Mouse (Mus musculus) lung, postnatal 36 days (tissue): ENCODE data around the gene Tnfrsf17.
"Not testable (repeated sequence)": the region's sequence is repeated elsewhere in the genome, so short reads cannot be mapped to it uniquely, and the experiment has no call there.

Source experiments
- DNase-seq: peaks from one replicate; pipeline ENCODE4 v3.0.0; 2022; ENCODE audit warnings: mixed read lengths

Tnfrsf17 gene

DNA sequence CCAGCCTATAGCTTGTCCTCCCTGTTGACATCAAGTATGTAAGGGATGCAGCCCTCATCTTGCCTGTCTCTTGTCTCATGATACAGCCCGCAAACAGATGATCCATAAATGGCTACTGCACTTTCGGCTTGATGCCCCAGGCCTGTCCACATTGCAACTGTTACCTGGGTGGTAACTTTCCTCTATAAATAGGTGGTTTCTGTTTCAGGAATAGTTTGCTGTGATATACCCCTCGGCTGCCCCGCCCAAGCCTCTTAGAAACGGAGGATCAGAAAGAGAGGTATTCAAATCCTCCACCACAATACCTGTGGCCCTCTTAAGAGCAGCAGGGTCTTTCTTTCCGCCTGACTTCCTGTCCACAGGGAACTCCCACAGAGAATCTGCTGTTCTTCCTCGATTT, at the start of gene Tnfrsf17:
Gene Tnfrsf17 (plus strand): TSS at position 301 of the 400 bp plus-strand sequence.
- no peak for DNase-seq

DNA sequence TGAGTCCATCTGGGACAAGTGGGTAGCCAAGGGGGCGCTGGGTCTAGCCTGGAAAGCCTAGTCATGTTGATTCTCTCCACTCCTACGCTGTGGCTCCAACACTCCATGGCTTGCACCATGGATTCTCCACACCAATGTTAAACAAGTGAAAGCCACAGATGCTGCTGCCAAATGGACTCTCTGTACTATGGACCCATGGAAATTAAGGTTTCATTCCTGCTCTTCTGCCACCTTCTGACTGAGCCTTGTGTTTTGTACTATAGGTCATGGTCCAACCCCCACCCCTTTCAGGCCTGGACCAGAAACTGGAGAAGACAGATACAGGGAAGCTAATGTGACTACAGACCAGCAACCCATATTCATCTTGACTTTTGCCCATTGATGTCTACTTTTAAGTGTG, 47.1 kb upstream of the Tnfrsf17 start:
- DNase-seq, result no peak

DNA sequence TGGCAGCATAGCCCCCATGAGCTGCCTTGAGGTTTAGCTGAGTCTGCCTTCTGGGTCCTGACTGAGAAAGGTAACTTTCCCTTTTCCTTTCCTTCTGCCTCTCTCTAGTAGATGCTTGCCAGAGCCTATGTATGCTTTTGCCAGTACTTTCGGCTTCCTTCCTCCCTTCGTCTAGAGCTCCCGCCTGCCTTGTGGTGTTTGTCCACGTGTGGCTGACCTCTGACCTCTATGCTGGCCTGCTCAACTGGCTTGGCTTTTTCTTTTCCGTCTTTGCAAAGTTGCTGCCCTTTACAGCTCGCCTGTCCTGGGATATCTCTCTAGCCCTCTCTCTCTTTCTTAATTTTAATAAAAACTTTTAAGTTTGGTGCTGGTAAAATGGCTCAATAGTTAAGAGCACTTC, 43.8 kb upstream of the Tnfrsf17 start:
- peak; percentile 18 for DNase-seq

DNA sequence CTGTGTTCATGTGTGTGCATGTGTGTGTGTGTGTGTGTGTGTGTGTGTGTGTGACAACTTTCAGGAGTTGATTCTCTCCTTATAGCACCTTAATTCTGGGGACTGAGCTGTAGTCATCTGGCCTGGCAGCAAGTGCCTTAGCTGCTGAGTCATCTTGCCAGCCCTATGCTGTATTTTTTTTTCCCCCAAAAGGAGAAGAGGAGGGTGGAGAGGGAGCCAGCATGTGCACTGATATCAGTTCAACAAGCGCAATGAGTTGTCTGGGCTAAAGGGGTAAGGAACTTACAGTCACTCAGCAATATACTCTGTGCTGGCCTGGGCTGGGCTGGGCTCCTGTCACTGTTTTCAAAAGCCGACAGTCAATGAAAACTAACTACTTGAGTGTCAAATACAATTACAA, 43.0 kb upstream of the Tnfrsf17 start:
- no peak for DNase-seq

DNA sequence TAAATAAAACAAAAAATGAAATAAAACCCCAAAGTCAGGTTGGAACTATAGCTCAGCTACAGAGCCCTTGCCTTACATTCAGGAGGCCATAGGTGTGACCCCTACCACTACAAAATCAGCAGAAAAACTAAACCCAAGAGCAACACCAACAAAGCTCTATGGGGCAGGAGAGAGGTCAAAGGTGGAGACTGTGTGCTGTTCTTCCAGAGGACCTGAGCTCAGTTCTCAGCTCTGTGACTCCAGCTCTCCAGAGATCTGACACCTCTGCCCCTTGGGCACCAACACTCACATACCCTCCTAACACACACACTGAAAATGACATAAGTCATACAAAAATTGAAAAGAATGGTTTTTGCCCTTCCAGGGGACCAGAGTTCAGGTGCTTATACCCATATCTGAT, 42.5 kb upstream of the Tnfrsf17 start:
- no peak for DNase-seq

DNA sequence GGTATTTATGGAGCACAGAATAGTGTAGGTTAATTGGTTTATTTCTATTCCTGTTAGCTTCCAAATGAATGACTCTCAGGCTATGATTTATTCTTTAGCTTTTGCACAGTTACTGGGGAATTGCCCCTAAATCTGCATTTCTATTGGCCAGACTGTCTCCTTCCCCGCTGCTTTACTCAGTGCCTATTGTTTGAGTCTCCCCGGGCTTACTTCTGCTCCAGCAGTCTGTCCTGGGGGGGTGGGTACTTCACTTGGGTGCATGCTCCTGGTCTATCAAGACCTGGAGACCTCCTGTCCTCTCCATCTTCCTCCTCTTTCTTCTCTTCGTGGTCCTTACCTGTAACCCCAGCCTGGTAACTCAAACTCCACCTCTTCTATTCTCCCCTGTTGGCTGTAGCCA, 36.7 kb upstream of the Tnfrsf17 start:
- DNase-seq, result no peak

DNA sequence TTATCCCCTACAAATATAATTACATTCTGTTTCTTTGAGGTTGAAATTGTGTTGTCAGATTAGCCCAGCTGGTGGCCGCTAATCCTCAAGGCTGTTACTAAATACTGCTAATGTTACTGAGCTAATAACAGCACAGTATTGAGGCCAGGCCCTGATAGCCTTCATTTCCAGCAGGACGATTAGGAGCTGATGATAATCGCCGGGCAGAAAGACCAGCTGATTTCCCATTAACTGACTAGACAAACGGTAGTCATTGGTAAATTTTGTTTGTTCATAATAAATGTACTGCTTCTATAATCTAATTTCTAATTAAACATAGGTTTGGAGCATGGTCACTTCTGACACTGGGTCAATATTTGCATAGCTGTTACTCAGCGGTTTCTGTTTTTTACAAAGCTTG, 34.8 kb upstream of the Tnfrsf17 start:
- DNase-seq, result no peak

DNA sequence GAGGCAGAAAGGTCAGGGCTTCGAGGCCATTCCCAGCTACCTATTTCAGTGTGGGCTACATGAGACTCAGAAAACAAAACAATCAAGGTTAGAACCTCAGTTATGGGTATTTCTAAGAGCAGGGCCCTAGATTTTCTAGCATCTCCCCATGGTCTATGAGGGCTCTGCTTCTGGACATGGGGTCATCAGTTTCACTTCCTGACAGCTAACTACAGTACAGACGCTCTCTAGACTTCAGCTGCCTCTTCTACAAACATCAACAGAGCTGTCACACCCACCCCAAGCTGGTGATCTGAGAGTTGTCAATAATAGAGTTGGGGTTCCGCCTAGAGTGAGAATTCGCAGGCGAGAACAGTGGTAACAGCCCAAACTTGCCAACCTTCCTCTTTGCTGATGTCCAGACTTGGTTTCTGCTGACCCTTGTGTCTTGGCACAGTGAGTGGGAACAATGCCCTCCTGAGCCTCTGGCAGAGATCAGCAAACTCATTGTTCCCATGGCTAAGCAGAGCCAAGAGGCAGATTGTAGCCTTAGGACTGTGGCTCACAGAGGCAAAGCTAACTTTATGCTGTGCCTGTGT, 30.9 kb upstream of the Tnfrsf17 start:
- DNase-seq, result no peak

DNA sequence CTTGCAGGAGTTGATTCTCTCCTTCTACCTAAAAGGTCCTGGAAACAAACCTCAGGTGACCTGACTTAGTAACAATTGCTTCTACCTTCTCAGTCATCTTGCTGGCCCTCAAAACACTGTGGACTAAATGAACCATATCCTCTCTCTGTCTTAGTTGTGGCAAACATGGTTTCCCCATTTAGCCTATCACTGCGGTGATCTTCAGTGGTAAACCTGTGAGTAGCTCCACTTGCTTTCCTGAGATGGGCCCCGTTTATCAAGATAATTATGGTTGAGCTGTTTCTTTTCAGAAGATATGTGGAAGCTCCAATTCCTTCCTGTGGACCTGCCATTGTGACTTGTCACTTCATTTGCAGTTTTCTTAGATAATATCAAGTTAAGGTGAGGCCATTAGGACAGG, 28.7 kb upstream of the Tnfrsf17 start:
- DNase-seq, result no peak

DNA sequence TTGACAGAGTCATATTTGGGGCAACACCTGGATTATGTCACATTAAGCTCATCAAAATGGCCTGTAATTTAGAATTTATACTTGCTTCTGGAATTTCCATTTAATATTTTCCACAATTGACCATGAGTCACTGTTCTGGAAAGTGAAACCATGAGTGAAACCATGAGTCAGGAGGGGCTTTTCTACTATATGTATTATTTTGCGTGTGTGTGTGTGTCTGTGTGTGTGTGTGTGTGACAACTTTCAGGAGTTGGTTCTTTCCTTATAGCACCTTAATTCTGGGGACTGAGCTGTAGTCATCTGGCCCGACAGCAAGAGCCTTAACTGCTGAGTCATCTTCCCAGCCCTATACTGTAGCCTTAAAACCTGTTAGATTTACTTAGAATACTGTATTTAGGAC, 27.7 kb upstream of the Tnfrsf17 start:
- DNase-seq, result no peak

DNA sequence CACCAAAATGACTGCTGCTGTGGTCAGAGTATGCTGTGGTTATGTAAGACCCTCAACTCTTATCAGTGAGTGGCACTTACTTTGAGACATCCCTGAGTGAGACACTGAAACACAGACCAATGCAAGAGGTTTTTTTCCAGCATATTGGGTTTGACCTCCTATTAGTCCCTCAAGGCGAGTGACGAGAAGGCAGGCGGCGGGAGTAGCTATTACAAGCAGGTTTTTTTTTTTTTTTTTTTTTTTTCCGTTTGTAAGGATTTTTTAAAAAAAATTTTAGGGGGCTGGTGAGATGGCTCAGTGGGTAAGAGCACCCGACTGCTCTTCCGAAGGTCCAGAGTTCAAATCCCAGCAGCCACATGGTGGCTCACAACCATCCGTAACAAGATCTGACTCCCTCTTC, 24.7 kb upstream of the Tnfrsf17 start:
- DNase-seq, result not testable (repeated sequence)

DNA sequence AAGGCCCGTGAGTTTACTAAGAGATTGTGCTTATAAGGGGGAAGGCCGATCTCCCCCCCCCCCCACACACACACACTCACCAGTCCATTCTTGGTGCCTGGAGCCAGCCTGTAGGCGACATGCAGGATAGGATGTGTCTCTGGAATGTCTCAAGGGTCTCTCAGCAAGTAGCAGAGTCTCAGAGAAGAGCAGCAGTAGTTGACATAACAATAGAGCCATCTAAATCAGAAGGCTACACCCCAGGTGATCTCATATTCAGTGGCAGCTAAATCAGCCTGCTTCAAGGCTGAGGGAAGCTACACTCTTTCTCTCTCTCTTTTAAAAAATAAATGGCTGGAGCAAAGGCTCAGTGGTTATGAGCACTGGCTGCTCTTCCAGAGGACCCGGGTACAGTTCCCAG, 18.0 kb upstream of the Tnfrsf17 start:
- not testable (repeated sequence) for DNase-seq

DNA sequence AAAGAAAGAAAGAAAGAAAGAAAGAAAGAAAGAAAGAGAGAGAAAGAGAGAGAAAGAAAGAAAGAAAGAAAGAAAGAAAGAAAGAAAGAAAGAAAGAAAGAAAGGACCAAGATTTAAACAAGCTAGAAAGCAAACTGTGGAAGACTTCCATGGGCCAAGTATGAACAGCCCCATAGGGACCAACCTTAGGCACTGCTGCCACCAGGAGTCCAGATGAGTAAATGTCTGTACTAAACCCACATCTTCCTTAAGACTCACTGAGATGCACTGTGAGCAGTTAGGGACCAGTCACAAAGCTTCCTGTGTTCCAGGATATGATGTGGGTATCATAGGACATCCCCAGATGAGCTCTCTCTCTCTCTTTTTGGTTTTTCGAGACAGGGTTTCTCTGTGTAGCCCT, 15.9 kb upstream of the Tnfrsf17 start:
- DNase-seq, result peak; percentile 12

DNA sequence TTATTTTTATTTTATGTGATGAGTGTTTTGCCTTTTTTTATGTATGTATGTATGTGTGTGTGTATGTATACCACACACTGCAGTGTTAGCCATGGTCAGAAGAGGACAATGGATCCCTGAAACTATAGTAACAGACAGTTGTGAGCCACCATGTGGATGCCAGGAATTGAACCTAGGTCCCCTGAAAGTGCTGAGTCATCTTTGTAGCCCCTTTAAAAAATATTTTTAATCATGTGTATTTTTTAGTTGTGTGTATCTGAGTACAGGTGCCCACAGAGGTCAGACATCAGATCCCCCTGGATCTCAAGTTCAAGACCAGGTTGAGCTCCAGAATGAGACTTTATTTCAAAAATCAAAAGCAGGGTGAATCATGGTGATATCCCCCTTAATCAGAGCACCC, 9.9 kb upstream of the Tnfrsf17 start:
- DNase-seq, result no peak

DNA sequence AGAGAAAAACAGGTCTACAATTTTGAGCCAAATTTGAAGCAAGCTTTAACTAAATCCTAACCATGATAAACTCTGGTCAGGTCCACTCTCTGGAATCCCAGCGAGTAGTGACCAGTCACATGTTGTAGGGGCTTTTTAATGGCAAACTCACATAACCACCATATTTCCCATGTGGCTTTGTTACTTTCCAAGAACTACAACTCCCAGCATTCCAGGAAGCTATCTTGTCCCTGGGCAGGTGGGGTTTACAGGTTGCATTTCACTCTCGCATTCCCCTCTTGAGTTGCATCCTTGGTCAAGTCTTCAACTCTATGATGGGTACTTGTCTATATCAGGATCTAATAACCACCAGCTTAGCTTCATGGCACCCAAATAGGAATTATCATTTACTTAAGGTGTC, 8.1 kb upstream of the Tnfrsf17 start:
- DNase-seq, result no peak

DNA sequence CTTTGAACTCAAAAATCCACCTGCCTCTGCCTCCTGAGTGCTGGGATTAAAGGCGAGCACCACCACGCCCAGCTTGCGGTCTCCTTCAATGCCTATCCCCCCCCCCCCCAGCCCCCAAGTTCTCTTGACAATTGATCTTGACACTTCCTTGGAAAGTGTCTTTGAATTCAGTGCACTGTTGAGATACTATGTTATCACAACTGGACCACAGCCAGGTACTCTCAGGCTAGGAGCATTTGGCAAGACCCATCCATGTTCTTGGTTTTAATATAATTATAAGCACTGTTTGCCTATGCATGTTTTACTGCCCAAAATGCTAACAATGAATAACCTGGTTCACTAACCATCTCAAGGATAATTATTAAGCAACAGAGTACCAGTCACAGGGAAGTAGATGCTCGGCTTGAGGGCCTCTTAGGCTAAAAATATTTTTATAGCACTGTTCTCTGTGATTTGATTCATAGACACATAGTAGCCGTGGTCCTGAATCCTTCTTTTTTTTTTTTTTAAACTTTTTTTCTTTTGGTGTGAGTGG, 2.2 kb downstream of the Tnfrsf17 start:
- DNase-seq, result peak; percentile 74

DNA sequence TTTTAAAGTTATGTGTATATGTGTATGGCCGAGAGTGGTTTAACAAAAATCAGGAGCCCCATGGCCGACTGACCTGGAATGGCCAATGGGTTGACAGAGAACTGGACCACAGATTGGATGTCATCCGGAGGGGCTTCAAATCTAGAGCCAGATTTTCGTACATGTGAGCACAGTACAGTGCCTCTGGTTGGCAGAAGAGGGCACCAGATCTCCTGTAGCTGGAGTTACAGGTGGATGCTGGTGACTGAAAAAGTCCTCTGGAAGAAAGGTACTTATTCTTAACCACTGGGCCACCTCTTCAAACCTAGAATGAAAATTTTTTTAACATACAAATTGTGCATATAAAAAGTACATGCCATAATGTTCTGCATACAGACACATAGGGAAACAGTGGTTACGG, 3.1 kb downstream of the Tnfrsf17 start:
- DNase-seq, result no peak

DNA sequence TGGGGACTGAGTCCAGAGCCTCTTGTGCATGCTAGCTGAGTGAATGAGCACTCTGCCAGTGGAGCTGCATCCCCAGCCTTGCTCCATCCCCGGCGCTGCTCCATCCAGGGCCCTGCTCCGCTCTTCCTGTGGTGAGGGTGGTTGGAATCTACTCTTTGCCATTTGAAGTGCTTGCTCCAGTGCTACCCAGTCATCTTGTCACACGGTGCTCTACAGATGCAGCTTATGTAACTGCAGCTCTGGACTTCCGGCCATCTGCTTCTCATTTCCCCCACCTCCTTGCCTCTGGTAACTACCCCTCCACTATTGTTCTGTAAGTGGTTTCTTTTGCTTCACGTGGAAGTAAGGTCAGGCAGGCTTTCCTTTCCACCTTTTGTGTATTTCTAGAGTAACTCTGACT, 3.7 kb downstream of the Tnfrsf17 start:
- peak; percentile 58 for DNase-seq

DNA sequence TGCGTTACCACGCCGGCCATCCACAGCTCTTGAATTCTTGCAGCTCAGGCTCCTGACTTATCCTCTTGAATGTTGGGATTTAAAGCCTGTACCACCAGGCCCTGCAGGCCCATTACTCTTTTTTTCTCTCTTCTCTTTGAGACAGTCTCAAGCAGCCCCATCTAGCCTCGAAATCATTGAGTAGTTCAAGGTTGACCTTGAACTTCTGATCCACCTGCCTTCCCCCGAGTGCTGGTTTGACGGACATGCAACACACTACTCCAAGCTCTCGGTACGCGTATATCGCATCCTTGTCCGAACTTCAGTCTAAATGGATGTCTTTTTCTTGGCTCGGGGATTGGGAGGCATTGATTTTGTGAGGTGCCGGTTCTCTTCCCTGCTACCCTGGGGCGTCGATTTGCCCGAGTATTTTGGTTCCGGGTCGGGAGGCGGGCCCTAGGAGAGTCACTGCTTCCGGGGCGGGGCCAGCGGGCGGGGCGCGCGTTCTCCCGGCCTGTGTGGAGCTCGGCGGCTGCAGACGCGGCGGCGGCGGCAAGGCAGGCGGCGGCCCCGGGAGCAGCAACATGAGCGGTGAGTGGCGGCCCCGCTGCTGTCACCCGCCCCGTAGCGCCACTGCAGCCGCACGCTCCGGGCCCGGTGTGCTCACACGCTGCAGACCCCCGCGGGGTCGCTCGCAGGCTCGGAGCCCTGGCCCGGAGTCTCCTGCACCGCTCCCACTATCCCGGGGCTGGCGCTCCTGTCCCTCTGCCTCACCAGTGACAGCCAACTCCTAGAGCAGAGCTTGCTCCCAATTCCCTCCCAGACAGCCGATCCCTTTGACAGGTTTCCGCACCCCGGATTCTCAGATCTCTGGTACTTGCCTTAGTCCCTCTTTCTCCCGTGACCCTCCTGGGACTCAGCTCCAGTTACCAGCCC, 9.1 kb downstream of the Tnfrsf17 start, which contains the start of gene Snx29:
Gene Snx29 (plus strand): TSS at position 500 of the 915 bp plus-strand sequence.
- peak; percentile 98 for DNase-seq

DNA sequence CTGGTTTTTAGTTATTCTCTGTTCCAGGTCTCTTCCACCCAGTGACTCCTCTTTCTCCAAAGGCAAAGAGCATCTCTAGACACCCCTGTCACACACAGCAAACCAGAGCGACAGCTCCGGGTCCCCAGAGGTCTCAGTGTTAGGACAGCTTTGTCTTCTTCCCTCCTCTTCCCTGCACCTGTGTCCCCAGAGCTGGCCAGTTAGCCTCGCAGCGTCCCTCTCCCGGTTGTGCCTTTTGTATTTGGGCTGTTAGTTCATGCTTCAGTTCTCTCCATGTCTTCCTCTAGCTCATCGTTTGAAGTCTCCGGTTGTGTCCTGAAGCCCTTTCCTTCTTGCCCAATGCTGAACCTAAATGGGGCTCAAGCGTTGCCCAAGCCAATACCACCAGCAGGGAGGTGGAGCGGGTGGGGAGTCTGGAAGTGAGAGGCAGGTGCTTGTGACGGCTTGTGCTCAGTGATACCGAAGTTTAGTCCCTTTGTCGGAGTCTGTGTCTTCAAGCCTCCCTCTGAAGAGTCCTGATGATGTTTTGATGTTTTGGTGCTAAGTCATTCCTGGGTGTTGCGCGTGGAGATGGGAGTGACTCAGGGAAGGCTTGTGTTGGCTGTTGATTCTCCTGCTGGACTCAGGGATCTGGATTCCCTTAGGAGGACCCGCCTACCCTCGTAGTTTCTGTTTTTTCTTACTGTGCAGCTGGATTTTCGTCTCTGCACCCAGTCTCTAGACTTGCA, 9.9 kb downstream of the Tnfrsf17 start:
- DNase-seq, result peak; percentile 21

DNA sequence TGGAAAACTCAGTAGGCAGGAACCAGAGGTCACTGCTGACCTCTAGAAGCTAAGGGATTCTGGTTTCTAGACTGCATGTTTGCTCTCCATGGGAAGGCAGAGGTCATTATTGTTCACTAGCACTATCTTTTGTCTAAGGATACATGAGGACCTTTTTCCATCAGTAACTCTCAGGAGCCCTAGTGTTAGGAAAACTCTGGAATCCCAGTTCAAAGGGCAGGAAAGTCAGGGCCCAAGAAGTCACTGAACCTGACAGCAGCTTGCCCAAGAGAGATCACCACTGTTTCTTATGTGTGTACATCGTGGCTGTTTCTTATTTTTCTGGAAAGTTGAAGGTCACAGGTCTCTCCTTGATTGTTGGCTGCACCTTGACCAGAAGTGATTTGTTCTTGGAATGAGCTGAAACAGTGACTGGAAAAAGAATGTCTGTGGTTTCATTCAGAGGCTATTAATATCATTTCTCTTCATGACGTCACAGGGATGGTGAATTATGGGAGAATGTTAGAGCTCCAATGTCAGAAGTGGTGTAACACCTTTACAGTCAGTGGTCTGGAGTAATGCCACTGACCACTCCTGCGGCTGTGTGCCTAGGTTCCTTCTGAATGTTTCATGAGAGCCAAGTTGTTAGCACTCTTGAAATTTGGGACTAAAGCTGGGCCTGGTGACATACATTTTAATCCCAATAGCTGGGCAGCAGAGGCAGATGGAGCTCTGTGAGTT, 16.6 kb downstream of the Tnfrsf17 start:
- peak; percentile 43 for DNase-seq

DNA sequence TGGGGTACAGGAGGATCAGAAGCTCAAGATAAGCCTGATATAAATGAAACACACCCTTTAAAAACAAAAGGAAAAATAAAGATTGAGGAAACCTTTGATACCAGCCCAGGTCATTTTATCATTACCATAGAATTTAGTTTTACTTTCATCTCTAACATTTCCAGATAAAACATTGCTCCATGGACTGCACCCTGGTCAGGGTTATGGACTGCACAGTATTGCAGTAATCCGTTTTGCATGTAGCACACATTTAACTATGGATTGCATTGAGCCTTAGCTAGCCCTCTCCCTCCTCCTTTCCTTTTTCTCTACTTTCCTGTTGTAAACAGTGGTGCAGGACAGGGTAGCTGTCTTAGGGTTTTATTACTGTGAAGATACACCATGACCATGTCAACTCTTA, 17.4 kb downstream of the Tnfrsf17 start:
- no peak for DNase-seq
